ENCODE assay signal across 26 mouse cellular contexts in the genomic region with DNA sequence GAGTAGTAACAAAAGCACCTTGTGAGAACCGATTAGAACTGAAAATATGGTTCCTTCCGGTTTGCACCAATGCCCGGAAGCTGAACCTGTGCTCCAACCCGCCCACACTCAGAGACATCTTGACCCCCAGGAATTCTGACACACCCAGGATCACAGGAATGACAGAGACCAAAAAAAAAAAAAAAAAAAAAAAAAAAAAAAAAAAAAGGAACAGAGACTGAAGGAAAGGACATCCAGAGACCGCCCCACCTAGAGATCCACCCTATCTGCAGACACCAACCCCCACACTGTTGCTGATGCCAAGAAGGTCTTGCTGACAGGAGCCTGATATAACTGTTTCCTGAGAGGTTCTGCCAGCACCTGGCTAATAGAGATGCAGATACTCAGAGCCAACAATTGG. TPM values are rescaled to one million over a fixed set of nuclear protein-coding genes. Genes with fewer than 3 reads are reported as not detected.
"Had no signal": no experiment of that assay in that cellular context is flagged by ENCODE, and none has a peak within 500 bp of the region (broad histone marks: within the 10 kb centered on the region; RNA-seq: fewer than 3 reads in every experiment).

No protein-coding gene starts in this region.

- DNase-seq: lung, adult 2 months; lung, postnatal 14 days; lung, postnatal 36 days; right cerebral cortex, adult 18-20 months; right cerebral cortex, postnatal 25 days; right cerebral cortex, postnatal 4 days; spleen, adult 18-20 months; thymus, adult 18-20 months; thymus, postnatal 25 days; thymus, postnatal 4 days had no signal

- H3K9ac ChIP-seq: lung, embryonic 15.5 days; midbrain, embryonic 13.5 days; midbrain, embryonic 15.5 days; neural tube, embryonic 12.5 days had no signal

- H3K9me3 ChIP-seq: lung, embryonic 15.5 days; midbrain, embryonic 13.5 days; midbrain, embryonic 15.5 days; neural tube, embryonic 12.5 days had no signal

- H3K36me3 ChIP-seq: lung, embryonic 15.5 days; midbrain, embryonic 13.5 days; midbrain, embryonic 15.5 days; neural tube, embryonic 12.5 days had no signal

- H3K27ac ChIP-seq: lung, embryonic 15.5 days; macrophage; midbrain, embryonic 13.5 days; midbrain, embryonic 15.5 days; neural tube, embryonic 12.5 days had no signal

- ATAC-seq: lung, postnatal 0 days; midbrain, embryonic 13.5 days; midbrain, embryonic 15.5 days had no signal

- H3K4me3 ChIP-seq: lung, embryonic 15.5 days; megakaryocyte, embryonic 14.5 days; midbrain, embryonic 13.5 days; midbrain, embryonic 15.5 days; neural tube, embryonic 12.5 days had no signal

- H3K4me2 ChIP-seq: lung, embryonic 15.5 days; midbrain, embryonic 11.5 days; midbrain, embryonic 13.5 days; midbrain, embryonic 15.5 days; neural tube, embryonic 12.5 days had no signal

RNA-seq across cellular contexts. Expression of a gene that starts 11.6 kb away (rescaled TPM):
- total RNA-seq: monocyte, adult 5-6 weeks; neutrophil, adult 5-6 weeks had no signal
- polyA plus RNA-seq: liver, embryonic 16.5 days; lung, adult 2 months; lung, postnatal 0 days; macrophage; midbrain, embryonic 11.5 days; midbrain, embryonic 13.5 days; midbrain, embryonic 15.5 days; midbrain, postnatal 0 days; neural tube, embryonic 12.5 days; neural tube, embryonic 14.5 days; small intestine, adult 2 months; stomach, embryonic 14.5 days; urinary bladder, adult 2 months had no signal

RNA-seq across cellular contexts. Expression of a gene that starts 17.0 kb away (rescaled TPM):
- total RNA-seq: monocyte, adult 5-6 weeks had no signal
- polyA plus RNA-seq: midbrain, embryonic 13.5 days; midbrain, embryonic 15.5 days; midbrain, postnatal 0 days; neural tube, embryonic 12.5 days; neural tube, embryonic 14.5 days had no signal

RNA-seq across cellular contexts. Expression of a gene that starts 42.8 kb away (rescaled TPM):
- total RNA-seq: monocyte, adult 5-6 weeks had no signal
- polyA plus RNA-seq: macrophage; midbrain, embryonic 13.5 days; midbrain, embryonic 15.5 days; neural tube, embryonic 14.5 days; urinary bladder, adult 2 months had no signal

RNA-seq across cellular contexts. Expression of a gene that starts 43.1 kb away (rescaled TPM):
- polyA plus RNA-seq: macrophage; midbrain, postnatal 0 days; neural tube, embryonic 14.5 days had no signal

RNA-seq across cellular contexts. Expression of a gene that starts 47.7 kb away (rescaled TPM):
- total RNA-seq: monocyte, adult 5-6 weeks had no signal
